Mouse (Mus musculus) spleen, adult 2 months (tissue): ENCODE data around the gene Klhl36.

Experiments used
- CTCF ChIP-seq: fragments of 200-500 bp; IDR thresholded peaks from 2 replicates; pipeline ENCODE4 v1.5.1; 2011; ENCODE audit warnings: mild to moderate bottlenecking, inconsistent platforms; ENCODE audit not compliant: insufficient read depth, insufficient read length, insufficient replicate concordance; ENCODE audit errors: extremely low read depth
- POLR2A ChIP-seq: fragments of 200-500 bp; IDR thresholded peaks from 2 replicates; pipeline ENCODE4 v1.6.1; 2011; ENCODE audit warnings: low read depth, low read length, inconsistent platforms

DNA sequence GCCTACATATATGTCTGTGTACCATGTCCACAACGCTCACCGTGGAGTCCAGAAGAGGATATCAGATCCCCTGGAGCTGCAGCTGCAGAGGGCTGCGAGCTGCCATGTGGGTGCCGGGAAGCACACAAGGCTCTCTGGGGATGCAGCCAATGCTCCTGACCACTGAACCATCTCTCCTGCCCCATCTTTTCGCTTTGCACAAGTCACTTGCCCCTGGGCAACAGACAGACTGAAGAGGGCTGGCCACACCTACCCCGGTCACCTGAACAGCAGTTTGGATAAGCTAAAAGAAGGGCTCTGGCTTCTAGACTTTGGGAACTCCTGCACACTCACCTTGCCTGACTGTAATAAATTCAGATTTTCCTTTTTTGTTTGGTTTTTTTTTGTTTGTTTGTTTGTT lies 40.4 kb upstream of the Klhl36 start:
- TF ChIP-seq CTCF (no peak), POLR2A (no peak)
